Mouse (Mus musculus): ENCODE results near the gene Rere. TPM values are rescaled to one million over a fixed set of nuclear protein-coding genes. Genes with fewer than 3 reads are reported as not detected.
A peak's percentile ranks its signal among the peaks of the same experiment; 100 is the strongest.
"Not testable (repeated sequence)": the region's sequence is repeated elsewhere in the genome, so short reads cannot be mapped to it uniquely, and the experiment has no call there.

Gene Rere
- polyA plus RNA-seq, 2 experiments from 2014 or later: 24.7 to 28.4 TPM

DNA sequence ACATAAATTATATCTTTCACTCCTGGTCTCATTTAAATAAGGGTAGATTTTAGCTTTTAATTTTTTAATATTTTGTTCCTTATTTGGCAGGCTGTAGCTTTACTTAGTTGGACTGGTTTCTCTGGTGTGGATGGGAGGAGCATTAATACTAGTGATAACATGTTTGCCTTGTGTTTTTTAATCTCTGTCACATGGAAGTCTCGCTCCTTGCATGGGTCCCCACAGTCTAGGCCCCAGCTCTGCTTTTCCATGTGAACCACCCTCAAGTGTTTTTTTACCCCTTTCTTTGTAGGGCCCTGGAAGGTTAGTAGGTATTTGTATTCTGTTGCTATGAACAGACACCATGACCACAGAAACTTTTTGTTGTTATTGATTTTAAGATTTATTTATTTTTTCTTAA, 238.6 kb downstream of the Rere start:
- no peak for ATAC-seq

DNA sequence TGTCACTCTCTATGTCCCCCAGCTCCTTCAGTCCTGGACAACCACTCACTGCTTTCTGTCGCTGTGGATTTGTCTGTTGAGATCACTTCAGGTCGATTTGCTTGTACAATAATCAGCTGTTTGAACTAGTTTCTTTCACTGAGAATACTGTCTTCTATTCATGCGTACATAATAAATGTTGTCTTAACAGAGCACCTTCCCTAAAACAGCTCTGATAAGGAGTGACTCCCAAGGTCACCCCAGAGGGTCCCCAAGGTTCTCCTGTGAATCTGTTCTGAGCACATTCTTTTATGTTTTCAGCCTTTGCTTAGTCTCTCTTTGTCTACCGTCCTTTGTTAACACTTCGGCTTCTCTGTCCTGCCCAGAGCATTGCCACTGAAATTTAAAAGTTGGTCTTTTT, 241.0 kb downstream of the Rere start:
- no peak for ATAC-seq

DNA sequence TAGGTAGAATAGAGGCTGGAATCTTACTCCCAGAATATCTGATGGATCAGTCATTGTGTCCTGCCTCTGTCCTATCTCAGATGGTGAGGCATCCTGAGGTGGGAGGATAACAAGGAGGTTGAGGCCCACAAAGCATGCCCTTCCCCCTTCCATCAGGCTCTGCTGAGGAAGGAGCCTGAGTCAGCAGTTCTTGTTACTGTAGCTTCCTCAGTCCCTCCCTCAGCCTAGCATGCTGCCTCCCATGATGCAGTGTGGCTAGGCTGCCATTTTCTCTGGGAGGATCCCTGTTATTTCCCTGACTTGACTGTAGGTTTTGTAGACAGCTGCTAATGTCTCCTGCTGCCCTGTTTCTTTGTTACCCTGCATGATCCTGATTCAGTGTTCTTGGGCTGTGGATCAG, 241.9 kb downstream of the Rere start:
- no peak for ATAC-seq

DNA sequence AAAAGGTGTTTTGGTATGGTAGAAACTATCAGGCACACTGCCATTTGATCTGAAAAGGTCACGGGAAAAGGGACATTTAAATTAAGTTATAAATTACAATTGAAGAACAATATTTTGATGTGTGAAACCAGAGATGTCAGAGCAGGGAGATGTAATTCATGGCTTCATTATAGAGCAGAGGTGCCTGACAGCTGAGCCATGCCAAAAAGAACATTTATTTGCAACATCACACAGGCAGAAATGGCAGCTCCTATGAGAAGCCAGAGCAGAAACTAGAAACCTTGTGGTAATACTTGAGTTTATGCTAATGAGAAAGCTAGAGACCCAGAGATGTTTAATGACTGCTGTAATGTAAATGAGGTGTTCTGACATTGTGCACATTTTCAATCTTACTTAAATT, 244.8 kb downstream of the Rere start:
- no peak for ATAC-seq

DNA sequence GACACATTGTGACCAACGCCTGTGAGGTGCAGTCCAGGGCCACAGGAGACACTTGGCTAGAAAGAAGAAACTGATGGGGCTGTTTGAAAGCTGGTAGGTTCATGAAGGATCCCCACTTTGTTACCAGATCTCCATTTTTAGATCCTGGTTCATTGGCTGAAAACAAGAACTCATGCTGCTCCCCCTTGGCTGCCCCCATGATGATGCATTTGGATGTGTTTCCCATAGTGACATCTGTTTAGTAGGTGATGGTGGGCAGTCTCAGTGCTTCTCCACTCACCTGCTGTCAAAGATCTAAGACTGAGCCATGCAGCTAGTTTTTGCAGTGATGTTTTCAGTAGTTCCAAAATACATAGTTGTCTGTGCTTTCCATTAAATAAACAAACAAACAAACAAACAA, 247.0 kb downstream of the Rere start:
- no peak for ATAC-seq

DNA sequence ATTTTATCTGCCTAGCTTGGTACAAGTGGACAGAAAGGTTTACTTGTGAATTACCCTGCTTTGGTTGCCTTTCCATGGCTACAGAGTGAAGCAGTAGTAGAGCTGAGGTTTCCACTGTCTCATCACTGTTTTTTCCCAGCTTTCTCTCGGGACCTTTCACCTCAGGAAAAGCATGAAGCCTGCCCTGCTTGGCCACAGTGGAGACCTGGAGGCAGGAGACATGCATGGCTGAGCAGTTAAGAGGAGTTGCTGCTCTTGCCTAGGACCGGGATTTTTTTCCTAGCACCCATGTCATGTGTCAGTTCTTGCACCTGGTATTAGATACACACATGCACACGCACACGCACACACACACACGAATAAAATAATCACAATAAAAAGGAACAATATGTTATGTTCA, 247.4 kb downstream of the Rere start:
- no peak for ATAC-seq

DNA sequence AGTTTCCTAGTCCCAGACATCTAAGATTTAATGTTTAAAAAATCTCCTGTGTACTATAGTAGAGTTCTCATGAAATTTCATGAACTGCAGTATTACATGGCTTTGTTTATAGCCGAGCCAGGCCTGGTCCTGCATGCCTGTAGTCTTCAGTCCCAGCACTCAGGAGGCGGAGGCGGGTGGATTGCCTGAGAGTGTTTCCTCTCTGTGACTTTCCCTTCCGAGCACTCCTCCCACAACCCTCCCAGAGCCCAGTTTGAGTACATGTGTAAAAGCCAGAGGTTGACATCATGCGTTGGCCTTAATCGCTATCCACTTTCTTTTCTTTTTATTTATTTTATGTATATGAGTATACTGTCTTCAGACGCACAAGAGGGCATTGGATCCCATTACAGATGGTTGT, 250.4 kb downstream of the Rere start:
- no peak for ATAC-seq

DNA sequence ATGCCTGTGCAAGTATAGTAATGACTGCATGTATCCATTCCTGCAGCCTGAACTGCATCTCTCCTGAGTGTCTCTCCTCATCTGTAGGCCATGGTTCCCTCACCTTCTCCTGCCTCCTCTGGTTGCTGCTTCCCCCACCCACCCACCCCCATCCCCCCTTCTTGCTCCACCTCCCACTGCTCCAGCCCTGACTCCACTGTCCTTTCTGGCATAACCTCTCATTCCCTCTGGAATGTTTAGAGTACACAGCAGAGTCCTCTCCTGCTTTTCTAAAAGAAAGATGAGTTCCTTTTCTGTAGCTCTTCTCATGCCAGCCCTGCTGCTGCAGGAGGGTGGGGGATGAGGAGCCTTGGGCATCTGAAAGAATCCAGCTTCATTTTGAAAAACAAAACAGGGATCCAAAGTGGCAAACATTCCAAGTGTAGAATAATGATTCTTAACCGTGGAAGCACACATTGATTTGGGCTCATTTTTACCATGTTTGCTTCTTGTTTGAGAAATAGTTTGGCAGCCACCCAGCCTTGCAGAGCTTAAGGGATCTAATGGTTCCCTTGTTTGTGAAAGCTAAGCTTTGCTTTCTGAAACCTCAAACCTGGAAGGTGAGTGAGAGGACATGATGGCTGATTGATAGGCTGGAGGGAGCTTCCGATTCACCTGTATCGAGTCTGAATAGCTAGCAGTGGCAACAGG, 255.5 kb downstream of the Rere start:
- no peak for ATAC-seq

DNA sequence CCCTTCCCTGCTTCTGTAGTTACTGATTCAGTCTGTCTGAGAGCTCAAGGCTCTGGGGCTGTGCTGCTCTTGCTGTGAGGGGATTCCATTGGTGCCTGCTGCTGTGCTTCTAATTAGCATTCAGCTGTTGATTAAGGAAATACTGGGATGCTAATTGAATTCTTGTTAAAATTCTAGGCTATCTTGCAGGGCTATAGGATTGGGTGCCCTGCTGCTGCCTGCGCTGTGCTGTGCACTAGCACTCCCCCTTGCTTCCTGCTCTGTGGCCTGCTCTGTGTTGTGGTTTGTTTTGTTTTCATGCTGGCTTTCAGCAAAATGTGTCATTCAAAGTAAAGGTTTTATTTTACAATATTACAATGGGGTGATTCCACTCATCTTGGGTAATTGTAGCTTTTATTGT, 258.4 kb downstream of the Rere start:
- ATAC-seq: peak; percentile 79

DNA sequence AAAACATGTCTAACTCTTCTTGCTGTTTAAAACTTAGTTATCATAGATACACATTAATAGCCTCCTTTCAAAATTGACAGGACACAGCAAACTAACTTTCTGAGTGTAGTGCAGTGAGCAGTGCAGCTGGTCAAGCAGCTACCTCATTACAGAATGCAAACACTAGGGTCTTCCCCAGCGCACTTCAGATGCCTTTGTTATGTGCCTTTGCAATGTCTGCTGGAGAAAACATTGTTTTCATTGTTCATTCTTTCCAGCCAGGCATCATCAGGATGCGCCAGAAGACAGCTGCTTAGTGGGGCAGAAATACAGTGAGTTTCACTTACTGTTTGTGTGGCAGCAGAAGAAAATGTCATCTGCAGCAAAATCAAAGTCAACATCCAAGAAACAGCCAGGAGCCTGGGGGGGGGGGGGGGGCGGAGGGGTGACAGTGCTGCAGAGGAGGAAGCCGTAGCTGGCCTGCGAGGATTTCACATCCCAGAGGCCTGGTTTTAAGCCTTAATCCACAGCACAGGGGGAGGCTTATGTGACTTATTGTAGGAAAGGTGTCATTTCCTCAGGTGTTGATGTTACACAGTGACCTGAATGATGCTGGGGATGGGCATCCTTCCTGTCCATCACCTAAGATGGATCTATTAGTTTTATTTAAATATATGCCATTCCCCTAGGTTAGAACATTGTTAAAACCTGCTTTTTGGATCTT, 259.1 kb downstream of the Rere start:
- ATAC-seq: no peak

DNA sequence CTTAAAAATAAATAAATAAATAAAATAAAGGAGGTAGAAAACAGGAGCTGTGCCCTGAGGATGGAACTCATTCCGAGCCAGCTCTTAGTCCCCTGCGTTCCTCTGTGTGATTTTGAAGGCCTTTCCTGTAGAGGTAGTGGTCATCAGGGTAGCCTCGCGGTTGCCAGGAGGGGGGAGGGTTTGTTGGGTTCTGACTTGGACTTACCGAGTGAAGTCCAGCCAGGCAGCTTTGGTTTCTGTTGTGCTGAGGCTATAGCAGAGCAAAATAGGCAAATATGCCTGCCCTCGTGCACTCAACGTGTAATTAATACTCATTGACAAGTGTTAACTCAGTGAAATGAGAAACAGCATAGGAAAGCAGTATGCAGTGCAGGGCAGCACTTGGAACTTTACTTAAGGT, 262.8 kb downstream of the Rere start:
- ATAC-seq: no peak

DNA sequence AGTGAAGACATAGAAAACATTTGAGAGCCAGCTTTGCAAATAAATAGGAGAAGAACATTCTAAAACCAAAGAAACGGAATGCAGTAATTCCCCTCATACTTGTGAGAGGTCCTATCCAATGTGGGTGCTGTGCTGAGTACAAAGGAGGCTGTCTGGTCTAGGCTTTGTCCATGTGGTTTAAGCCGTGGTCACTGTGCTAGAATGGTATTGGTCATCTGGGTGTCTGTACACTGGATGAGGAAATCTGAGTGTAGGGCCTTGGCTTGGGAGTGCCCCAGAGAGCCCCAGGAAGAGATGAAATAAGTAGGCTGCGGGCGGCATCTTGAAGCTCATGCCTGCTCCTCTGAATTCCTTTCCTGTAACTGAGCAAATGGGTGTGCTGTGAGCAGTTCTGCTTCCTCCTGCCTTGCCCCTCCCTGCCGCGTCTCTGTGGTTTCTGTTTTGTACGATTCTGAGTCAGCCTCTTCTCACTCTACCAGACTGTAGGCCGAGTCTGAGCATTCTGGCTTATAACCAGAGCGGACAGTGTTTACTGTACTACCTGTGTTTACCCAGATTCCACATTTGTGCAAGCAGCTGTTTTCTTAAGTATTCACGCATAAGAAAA, 263.3 kb downstream of the Rere start:
- ATAC-seq: peak; percentile 98

DNA sequence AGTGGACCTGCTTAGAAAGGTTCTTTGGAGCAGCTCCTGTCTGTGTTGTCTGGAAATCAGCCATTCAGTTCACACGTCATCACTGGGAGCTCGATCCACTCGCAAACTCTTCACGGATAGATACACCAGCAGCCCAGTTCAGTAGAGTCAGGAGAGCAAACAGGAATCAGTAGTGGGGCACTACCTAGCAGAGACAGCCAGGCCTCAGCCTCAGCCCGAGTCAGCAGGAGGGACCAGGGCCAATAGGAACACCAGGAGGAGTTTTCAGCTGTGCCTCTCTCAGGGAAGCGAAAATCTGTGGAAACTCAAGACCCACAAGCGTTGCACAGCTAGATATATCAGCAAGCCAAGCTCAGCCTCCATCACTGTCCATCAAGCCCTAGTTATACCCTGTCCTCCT, 264.3 kb downstream of the Rere start:
- ATAC-seq: no peak

DNA sequence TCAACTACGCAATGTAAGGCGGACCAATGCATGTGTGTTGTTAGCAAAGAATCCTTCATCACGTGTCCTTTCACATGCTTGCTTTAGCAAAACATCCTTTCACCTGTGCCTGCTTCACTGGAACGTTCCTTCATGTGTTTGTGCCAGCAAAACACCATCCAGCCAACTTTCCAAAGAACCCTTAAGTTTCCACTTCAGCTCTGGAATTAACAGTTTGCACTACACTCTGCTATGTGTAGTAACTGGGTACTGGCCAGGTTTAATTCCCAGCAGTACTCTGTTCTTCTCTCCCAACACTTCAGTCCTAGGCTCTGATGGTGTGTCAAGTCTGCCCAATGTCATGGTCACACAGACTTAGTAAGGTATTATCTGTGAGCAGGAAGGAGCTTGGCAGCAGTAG, 264.9 kb downstream of the Rere start:
- not testable (repeated sequence) for ATAC-seq

DNA sequence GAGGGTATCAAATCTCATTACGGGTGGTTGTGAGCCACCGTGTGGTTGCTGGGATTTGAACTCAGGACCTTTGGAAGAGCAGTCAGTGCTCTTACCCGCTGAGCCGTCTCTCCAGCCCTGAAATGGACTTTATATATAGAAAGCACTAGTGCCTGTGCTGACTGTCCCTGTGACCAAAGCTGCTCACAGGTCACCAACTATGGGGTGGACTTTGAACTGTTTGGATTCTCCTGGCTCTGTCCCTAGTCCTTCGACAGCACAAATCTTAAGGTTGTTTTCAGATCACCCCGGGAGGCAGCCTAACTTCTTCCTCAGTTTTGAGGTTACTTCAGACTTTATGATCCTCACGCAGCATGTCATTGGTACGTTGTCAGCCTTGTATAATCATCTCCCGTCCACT, 267.9 kb downstream of the Rere start:
- no peak for ATAC-seq

DNA sequence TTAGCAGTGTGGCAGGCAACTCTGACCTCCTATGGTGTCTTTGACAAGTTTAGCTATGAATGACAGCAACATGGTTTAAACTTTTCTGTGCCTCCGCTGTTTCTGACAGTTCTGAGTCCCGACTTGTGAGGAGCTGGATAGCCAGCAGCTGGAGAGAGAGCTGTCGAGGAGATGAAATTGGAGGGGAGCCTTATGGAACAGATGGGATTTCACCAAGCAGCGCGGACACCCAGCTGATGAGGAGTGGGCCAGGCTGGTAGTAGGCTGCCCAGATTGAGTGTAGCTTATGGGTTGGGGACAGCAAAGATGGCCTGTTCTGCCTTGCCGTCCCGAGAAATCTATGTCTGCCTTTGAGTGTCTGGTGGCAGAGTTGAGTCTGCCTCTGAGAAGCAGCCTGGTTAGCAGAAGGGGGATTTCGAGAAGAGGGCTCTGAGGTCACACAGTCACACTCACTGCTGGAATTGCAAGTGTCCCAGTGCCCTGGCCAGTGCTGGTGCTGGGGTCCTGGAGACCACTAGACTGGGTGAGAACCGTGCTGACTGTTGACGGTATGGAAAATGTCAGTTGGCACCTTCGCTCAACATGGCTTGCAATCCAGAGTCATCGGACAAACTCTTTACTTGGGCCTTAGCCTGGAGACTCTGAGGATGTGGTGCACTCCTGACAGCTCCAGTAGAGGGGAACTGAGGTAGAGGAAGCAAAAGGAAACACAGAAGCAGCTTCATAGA, 268.7 kb downstream of the Rere start:
- ATAC-seq: no peak

DNA sequence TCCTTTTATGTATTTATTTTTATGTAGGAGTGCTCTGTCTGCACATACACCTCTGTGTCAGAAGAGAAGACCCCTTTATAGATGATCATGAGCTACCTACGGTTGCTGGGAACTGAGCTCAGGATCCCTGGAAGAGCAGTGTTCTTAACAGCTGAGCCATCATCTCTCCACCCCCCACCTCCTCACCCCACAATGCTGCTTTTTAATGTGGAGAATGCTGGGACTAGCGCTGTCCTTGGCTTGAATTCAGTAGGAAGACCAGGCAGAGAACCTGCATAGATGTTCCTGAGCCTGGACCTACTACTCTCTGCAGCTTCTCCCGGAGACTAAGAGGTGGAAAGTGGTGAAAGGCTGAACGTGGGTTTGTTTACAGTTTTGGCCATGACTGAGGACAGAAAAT, 269.9 kb downstream of the Rere start:
- ATAC-seq: no peak

DNA sequence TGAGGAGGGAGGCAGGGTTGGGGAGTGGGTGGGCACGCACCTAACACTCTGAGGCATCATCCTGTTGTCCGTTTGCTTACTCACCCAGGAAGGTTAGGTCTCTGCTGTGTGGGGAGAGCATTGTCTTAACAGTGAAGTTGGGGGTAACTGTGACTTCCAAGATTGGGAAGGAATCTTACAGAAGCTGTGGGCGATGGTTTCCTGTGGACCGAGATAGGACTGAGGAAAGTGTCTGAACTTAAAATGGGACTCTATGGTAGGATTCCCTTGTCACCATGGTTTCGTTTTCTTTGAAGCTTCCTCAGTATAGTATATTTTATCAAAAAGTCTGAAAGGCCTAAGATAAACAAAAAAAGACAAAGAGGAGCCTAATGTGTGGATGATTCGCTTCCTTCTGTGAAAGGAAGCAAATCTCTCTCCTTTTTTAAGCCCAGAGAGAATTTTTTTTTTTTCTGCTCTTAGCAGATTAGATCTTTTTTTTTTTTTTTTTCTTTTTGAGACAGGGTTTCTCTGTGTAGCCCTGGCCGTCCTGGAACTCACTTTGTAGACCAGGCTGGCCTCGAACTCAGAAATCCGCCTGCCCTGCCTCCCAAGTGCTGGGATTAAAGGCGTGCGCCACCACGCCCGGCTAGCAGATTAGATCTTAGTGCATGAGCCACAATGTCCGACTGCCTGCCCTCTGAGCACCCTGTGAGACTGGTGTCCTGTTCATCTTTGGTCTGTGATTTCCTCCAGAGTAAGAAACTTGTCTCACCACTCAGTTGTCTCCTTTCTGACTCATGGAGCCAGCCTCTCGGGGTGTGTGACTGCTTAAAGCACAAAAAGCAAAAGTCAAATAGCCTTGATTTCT, 271.5 kb downstream of the Rere start:
- no peak for ATAC-seq

DNA sequence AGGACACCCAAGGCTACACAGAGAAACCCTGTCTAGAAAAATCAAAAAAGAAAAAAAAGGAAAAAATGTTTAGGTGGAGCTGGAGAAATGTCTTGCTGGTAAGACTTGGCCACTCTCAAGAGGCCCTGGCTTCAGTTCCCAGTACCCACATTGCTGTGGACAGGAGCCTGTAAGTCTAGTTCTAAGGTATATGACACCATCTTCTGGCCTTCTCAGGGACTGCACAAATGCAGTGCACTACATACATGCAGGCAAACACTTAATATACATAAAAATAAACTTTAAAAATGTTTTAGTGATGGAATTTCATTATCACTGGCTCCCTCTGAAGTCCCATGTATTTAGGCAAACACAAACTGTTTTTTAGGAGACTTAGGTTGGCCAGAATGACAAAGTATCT, 274.3 kb downstream of the Rere start:
- ATAC-seq: no peak

DNA sequence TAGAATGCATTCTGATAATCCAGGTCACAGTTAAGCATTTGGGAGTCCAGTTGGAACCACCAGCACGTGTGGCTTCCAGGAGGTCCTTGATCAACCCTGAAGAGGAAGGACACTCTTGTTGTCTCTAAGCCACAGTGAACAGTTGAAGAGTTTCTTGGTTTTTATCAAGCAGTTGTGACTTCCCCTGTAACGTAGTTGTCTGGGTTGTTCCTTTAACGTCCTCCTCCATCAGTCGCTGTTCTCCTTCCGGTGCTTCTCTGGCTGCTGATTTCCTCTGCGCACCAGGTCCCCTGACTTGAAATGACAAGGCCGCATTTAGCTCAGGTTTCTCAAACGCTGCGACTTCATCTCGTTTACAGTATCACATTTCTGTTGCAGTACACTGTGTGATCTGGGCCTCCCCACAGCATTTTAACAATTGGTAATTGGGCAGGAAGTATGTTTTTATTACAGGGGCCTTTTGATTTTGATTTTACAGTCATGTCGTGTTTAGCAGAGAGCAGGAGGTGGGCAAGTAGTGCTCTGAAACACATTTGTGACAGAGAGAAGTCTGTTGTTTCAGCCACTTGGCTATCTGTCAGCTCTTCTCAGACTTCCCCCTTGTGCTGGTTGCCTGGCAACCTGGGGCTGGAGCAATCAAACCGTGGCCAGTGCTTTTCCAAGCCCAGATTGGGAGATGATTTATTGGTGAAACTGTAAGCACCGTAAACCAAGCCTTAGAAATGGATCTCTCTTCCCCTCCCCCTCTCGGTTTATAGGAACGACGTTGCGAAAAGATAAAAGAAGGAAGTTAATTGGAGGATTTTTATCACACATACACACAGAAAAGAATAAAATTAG, 275.2 kb downstream of the Rere start:
- peak; percentile 73 for ATAC-seq

DNA sequence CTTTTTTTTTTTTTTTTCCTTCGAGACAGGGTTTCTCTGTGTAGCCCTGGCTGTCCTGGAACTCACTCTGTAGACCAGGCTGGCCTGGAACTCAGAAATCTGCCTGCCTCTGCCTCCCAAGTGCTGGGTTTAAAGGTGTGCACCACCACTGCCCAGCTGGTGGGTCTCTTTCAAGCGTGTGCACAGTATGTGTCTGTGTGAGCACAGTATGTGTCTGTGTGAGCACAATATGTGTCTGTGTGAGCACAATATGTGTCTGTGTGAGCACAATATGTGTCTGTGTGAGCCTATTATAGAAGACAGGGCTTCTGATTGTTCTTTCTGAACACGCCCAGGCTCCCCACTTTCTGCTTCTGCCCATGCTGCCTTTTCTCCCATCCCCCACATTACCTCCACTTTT, 275.8 kb downstream of the Rere start:
- not testable (repeated sequence) for ATAC-seq

DNA sequence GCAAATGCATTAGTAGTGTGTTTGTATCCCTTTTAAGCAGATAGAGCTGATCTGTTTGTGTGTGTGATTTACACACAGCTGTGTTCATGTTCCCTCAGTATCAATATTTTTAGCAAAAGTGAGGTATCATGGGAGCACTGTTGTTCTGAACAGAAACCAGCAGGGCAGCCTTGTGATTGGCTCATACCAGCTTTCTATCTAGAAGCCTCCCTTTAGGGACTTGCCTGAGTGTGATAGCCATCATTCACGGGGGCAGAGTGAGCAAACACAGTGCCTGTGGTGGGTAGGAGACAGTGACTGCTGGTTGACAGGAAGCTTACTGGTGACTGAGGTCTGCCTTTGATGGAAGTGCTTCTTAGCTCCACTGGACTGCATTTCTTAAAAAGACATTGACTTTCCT, 276.5 kb downstream of the Rere start:
- peak; percentile 84 for ATAC-seq

All from CD4-positive, CD25-positive, alpha-beta regulatory T cell, adult 4 months (primary cell).